Mouse (Mus musculus) fibroblast of lung, adult 2 months (primary cell): ENCODE results near the gene Cyfip2.

Experiments
- DNase-seq: peaks from one replicate; pipeline ENCODE4 v3.0.0-alpha.2; 2011; ENCODE audit warnings: low read depth

Gene Cyfip2

DNA sequence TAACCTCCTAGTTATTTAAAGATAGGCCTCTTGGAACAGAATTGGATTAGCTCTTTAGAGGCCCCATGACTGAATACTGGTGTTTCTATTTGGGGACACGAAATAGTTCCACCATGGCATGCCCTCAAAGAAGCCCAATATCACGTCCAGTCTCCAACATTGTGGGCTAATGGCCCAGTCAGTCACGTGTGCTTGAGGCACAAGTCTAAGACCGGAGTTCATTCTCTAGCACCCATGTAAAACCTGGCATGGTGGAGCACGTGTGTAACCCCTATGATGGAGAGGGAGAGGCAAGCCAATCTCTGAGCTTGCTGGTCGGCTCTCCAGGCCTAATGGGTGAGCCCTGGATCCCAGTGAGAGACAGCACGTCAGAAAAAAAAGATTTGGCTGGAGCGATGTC, 36.5 kb downstream of the Cyfip2 start:
- no peak for DNase-seq

DNA sequence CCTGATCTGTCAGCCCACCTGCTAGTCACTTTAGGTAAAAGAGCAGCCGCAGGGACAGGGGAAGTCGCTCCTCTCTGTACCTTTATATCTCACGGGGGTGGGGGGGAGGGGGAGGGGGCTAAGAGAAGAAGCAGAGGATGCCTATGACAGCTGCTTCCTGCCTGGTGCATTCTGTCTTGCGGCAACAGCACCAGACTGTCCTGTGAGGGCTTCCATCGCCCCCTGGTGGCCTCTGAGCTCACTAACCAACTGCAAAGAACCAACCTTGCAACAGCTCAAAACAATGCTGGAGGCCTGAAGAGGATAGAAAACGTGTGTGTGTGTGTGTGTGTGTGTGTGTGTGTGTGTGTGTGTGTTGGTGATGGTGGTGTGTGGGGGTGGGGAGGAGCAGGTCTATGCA, 37.4 kb downstream of the Cyfip2 start:
- no peak for DNase-seq

DNA sequence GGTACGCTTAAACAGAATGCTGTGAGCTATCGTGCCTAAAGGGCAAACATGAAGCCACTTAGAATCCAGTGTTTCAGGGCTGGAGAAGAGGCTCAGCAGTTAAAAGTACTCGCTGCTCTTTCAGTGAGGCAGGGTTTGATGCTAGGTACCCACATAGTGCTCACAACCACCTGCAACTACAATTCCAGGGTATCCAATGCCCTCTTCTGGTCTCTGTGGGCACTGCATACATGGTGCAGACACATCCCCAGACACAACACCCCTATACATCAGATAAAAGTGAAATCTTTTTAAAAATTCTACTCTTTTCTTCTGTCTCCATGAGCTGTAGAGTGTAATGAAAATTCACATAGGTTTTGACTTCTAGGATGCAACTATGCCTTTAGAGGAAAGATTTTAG, 38.7 kb downstream of the Cyfip2 start:
- DNase-seq = no peak

DNA sequence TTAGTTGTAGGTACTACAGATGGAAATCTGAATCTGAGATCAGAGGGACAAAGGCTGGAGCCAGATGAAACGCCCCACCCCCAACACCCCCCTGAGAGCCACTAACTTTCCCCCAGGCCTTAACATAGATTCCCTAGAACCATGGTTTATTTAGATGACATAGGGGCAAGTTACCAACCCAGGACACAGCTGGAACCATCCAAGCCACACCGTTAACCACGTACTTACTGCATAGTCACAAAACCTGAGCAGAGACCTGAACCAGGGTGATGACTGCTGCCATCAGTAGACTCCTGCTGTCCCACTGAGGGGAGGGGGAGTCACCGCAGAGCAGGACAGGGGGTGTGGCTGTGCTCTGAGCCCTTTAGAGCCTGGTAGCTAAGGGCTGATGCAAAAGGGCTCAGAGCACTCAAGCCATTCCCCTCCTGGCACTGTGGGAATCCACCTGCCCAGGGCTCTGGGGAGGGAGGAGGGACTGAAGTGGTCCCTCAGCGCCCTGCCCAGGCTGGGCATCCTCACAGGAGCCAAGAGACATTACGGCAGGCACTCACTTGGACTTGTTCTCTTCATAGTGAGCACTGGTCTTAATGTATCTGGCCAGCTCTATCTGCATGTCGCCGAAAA, 40.5 kb downstream of the Cyfip2 start:
- DNase-seq = no peak

DNA sequence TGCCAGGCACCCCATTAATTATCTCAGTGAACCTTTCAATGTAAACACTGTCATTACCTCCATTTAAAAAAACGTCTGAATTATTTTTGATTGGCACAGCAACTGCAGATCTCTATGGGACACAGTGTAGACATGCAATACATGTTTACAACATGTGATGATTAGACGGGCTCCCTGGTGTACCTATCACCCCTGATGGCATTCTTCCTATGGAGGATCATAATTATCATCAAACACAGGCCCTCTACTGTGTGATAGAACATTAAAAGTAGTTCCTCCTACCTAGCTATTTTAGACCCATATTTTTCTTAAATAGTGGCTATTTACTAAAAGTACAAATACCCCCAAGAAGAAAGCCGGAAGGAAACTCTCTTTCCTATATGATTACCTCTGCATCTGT, 42.8 kb downstream of the Cyfip2 start:
- DNase-seq = no peak

DNA sequence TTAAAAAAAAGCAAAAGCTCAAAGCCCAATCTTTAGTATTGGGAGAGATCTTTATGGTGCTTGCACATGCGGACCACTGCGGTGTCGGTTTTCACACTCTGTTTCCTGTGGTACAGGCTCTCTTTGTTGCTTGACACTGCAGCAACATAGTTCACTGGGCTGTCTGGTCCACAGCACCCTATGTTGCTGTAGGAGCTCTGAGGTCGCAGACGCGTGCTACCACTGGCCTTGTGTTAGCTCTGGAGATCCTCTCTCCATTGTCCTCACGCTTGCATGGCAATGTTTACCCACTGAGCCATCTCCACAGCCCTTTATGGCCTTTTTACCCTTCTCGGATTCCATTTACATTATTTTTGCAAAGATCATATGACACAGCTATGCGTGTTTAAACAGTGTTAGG, 43.3 kb downstream of the Cyfip2 start:
- DNase-seq = no peak

DNA sequence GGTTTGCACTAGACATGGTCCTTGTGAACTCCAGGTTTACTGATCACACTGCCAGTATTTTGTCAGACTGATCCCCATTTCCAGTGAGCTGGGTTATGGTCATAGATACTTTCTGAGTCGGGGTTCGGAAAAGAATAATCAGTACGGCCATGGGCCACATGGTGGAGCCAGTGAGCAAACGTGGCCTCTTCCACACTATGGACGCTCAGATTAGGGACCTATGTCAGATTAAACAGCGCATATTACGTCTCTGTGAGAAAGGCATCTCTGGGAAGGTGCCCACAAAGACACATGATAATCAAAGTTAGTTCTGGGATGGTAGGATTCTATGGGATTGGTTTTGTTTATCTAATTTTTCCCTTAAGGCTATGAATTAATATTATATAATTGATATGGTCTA, 43.7 kb downstream of the Cyfip2 start:
- DNase-seq = no peak

DNA sequence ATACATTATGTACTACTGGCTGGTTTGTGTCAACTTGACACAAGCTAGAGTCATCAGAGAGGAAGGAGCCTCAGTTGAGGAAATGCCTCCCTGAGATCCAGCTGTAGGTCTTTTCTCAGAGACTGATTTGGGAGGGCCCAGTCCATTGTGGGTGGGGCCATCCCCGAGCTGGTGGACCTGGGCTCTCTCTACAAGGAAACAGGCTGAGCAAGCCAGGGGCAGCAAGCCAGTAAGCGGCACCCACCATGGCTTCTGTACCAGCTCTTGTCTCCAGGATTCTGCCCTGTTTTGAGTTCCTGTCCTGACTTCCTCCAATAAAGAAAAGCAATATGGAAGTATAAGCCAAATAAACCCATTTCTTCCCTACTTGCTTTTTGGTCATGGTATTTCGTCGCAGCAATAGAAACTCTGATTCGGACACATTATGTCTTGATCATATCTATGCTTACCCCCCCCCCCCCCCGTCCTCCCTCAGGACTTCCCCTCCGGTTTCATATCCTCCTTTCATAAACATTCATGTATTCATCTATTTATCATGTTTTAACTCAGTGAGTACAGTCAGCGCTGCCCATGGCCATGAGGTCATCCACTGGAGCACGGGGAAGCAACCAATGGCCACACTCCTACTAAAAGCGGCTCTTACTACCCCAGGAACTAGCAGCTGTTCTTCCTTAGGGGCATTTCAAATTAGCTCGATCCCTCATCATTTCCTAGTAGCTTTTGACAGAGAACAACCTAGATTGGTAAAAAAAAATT, 47.5 kb downstream of the Cyfip2 start:
- no peak for DNase-seq

DNA sequence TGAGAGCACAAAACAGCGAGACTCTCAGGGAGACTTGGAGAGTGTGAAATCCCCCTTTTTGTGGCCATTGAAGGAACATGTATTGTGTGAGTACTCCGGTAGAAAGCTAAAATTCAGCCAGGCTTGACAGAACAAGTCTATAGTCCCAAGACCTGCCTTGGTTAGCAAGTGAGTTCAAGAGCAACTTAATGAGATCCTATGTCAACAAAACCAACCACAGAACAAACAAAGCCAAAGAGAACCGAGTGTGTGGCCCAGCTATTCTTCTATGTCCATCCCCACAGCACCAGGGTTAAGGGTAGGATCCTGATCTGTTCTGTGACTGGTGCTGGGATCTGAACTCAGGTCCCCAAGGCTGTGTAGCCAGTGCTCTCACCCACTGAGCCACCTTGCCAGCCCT, 48.1 kb downstream of the Cyfip2 start:
- DNase-seq = no peak

DNA sequence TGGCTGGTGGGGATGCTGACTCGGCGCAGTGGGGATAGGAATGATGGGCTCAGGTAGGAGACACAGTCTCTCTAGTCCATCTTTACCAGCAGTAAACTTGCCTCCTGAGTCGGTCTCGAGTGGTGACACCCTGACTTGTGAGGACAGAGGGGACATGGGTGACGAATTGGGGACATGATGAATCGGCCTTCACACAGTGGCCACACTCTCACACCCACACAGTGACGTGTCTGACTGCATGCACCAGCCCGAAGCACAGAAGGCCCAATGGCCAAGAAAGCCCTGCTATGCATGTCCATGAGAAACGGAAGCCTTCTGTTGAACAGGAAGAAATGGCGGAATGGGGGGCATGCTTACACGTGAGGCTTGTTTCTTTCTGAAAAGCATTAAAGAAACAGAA, 49.4 kb downstream of the Cyfip2 start:
- no peak for DNase-seq

DNA sequence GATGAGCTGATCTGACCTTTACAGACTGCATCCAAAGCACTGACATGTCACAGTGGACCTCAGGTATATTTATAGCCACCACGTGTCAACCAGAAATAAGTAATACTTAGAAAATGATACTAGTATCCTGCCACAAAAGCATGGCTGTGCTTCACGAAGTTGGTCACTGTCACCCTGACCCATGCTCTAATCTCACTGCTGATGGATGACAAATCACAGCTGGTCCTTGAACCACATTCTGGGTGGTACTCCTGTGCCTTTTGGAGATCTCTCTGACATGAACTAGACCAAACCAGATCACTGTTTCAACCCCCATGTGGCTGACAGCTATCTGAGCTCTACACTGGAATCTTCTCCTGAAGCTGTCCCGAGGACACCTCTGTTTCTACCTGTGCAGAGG, 49.8 kb downstream of the Cyfip2 start:
- no peak for DNase-seq

DNA sequence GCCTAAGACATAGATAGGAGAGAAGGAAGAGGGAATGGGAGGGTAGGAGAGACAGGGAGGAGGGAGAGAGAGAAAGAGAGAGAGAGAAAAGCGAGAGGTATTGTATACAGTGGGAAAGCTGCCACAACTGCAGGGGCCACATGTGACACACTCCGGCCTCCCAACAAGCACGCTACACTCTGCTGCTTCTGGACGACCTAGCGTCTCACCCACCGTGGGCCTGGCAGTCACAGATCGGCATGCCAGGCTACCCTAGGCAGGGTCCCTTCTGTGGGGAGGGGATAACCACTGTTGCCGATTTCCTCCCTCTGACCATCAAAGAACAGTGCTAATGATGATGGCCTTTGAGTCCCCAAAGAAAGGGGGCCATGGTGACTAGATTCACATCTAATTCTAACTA, 53.9 kb downstream of the Cyfip2 start:
- DNase-seq = no peak

DNA sequence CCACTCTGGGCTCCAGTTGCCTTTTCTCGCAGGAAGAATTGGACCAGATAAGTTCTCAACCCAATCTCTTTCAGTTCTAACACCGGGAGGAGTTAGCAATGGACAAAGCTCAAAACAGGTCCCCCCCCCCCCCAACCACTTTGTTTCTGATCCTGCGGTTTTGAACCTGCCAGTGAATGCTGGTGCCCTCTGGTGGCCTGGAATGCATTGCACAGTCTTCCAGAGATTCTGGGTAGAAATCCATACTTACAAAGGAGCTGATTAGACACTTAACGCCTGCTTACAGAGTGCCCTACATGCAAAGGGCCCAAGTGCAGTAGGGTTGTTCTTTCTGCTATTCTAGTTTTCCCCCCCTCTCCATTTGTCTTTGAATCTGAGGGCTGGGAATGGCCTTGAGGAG, 54.5 kb downstream of the Cyfip2 start:
- DNase-seq = no peak

DNA sequence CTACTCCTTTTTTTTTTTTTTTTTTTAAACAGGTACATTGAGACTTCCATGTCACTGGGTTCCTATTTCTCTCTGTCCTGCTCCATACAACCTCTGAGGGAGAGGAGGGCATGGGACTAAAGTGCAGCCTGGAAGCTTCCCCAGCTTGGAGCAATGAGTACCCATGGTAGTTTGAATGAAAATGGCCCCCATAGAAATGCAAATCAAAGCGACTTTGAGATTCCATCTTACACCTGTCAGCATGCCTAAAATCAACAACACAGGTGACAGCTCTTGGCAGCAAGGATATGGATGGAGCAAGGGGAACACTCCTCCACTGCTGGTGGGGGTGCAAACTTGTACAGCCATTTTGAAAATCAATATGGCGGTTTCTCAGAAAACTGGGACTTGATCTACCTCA, 57.4 kb downstream of the Cyfip2 start:
- no peak for DNase-seq

DNA sequence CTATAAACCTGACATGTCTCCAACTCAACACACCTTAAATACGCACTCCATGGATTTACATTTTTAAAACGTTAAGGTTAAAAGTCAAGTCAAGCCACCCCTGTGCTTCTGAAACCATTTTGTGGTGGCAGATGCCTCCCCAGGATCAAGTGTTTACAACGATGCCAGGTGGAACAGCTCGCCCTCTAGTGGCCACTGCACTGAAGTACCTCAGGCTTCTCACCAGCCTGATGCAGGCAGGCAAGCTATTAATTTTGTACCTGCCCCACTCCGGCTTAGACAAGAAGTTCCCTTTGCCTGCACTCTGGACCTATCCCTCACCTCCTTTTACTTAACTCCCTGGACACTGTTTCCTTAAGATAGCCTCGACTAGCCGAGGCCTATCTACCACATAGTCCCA, 60.7 kb downstream of the Cyfip2 start:
- DNase-seq = peak; percentile 21

DNA sequence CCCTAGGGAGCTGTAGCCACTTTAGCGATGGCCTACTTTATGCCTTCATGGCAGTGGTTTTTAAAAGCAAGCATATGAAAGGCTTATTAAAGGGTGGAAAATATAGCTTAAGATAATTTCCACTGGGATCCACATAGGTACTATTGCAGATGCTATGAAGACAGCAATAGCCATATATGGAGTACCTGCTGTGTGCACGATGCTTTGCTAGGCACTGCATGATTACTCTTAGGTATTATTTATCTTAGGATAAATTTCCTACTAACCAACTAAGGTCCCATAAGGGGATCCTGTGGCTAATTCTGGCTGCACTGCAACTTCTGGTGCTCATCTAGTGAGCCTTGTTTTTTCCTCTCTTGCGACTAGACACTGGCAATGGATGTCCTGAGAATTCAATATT, 64.3 kb downstream of the Cyfip2 start:
- no peak for DNase-seq

DNA sequence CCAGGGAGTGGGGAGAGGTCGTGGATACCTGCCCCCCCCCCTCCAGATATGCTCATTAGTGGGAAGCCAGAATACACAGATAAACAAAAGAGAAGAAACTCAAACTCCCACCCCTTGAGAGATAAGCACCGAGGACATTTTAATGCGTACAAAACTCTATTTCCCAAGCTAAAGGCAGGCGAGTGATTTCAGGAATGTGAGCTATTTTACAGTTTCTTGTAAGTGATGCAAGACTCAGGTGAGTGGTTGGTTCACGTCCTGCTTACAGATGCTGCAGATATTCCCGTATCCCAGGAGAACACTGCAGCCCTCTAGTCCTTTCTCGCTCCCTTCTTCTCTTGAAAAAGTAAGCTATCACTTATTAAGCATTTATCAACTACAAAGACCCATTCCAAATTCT, 66.3 kb downstream of the Cyfip2 start:
- no peak for DNase-seq

DNA sequence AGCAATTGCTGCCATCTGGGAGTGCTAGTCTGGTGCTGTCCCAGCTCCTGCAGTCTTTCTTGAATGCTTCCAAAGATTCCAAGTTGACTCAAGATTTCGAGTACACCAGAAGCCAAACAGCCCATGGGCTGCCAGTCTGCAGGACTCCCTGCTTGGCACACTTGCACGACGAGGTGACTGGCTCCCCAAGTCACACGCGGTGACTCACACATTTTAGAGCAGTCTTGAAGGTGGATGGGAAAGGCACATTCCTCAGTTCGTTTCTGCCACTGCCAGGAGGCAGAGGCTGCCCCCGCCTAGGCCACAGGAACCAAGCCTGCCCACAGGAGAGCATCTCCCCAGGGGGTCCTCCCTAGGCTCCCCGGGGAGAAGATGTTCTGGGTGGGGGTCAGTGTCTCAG, 66.7 kb downstream of the Cyfip2 start:
- peak; percentile 27 for DNase-seq

DNA sequence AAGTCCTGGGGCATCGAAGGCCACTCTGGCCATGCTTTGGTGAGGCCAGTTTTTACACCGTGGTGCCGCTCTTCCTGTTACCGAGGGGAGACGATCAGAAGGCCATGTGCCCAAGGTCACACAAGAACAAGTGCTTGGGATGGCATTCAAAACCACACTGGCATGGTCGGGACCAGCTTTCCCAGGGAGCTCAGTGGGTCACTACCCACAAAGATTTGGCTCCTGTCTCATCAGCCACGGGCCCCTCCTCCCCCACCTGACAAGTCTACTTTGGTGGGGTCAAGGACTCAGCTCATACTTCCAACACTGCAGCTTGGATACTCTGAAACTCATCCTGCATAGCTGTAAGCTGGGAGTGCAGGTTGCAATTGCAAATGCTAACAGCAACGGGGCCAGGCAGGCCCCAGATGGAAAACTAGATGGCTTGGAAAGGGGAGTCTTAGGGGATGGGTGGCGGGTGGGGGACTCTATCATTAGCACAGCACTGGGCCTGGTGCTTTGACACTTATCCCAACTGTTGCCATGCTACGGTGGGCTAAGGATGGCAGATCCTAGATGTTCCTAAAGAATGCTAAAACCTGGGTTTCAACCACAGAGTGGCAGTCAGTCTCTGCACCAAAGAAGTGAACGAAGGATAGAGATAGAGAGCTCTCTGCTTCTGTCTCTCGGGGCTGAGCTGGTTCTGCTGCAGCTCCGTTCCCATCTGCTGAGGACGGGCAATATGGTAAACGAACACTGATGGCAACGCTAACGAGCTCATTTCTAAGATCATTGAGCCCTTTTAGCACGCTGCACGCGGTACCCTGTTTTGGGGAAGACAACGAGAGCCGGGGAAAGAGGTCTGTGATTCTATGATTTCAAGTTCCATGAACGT, 67.7 kb downstream of the Cyfip2 start:
- DNase-seq = no peak

DNA sequence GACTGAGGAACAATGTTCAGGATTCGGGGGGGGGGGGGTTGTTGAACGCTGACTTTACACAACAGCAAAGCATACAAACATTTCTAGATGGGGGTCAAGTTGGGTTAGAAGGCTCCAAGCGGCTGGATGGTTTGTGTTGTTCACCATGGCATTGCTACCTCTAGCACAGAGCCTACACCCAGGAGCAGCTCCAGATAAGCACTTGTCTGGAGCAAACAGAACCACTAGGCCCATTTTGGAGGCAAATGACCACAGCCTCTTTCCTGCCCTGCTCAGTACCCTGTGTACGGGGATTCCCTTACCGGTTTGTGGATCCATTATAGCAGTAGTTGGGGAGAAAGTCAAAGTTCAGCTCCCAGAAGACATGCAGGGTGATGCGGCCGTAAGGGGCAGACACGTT, 70.7 kb downstream of the Cyfip2 start:
- DNase-seq = no peak

DNA sequence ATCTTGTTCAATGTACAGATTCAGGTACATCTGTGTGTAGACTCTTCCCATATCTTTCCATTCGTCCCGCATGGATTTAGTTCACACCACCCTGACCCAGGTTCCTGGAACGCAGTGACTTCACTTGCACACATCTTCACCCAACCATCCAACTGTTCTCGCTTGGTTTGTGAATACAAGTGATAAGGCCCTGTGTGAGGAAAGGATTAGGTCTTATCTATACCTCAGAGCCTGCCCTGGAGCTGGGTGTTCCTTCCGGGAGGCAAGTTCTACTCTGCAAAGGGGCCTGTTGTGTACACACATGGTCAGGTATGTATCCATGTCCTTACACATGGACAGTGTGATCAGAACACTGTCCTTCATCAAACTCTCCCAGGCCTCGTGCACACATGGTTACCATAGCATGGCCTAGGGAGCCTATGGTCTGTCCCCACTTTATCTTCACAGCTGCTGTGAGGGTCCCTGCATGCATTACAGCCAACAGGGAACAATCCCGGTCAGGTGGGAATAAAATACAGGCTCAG, 71.4 kb downstream of the Cyfip2 start:
- DNase-seq = no peak

DNA sequence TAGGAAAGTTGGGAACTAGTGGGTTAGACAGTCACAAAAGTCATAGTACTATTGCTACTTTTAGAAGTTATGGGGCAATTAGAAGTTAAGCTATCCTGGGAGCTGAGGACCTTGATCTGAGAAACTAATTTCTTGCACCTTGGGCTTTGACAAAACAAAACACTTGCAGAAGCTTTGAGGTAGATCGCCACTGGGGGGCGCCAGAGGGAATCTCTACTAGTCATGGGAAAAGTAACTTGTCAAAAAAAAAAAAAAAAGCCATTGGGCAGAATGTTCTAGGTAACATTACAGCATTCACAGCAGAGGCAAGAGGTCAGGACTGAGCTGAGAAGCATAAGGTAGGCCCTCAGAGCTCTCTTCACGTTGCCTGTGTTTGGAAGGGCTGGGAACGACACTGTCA, 75.7 kb downstream of the Cyfip2 start:
- no peak for DNase-seq

DNA sequence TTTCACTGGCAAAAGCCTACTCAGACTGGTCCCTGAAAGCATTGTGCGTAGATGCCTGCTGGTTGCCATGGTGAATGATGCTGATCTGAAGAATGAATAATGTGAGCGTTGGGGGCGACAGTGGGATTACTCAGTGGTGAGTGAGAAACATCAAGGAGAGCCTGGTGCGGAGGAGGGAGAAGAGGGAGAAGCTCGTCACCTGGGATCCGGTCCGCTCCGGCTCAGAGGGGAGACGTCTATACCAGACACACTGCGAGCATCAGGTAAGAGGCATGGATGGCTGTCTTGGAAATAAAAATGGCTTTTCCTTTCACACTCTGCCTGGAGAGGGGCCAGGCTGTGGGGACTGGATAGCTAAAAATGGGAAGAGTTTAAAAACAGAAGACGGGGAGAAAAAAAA, 77.3 kb downstream of the Cyfip2 start, which contains the start of gene Fndc9:
Gene Fndc9 (plus strand): TSS at position 198 of the 400 bp plus-strand sequence.
- no peak for DNase-seq
